Mouse (Mus musculus) heart, adult 2 months (tissue): Measurements from ENCODE around the gene Trim66.

Experiments used
- CTCF ChIP-seq: fragments of 200-600 bp; IDR thresholded peaks from 2 replicates; pipeline ENCODE4 v1.8.1; 2022; ENCODE audit warnings: antibody characterized with exemption, mild to moderate bottlenecking, moderate library complexity
- POLR2A ChIP-seq: fragments of 200-500 bp; IDR thresholded peaks from 2 replicates; pipeline ENCODE4 v1.6.1; 2011; ENCODE audit warnings: mild to moderate bottlenecking, low read depth, low read length, control low read depth; ENCODE audit not compliant: insufficient read depth

DNA sequence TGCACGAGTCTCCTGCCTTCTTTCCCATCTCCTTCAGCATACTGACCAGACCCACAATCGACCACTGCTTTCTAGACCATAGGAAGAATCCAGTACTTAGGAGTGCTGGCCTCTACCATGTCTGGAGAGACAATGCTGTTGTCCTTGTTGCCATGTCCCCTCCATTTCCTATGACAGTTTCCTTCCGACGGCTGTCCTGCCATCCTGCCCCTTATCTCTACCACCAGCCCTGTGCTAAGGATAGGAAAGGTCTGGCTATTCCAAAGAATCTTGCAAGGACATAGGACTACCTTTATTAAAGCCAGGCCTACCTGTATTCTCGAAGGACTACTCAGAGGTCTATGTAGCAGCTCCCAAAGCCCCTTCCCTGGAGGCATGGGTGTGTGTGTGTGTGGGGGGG lies 23.6 kb upstream of the Trim66 start:
- TF ChIP-seq CTCF = no peak
- no peak for TF ChIP-seq POLR2A
